Mouse (Mus musculus) left cerebral cortex, adult 8-10 months (tissue): ENCODE data around the gene Creb3l1. TPM values are rescaled to one million over a fixed set of nuclear protein-coding genes. Genes with fewer than 3 reads are reported as not detected.

ENCODE experiments used
- DNase-seq, 2 experiments: peaks; one replicate each; pipeline ENCODE4 v3.0.0; 2022; ENCODE audit warnings: low spot score in 2 of 2
- microRNA-seq, 2 experiments: library from miRNA; unstranded; fragments of <30 nt; microRNA quantifications; one replicate each; pipeline ENCODE4 v1.2.0; 2022
- total RNA-seq, 4 experiments: library from RNA; stranded (reverse); gene quantifications; 2 replicates each; pipeline ENCODE4 v1.2.4; 2022

Gene Creb3l1
- total RNA-seq, 4 experiments from 2014 or later: 1.3 to 2.2 (median 1.8) TPM

DNA sequence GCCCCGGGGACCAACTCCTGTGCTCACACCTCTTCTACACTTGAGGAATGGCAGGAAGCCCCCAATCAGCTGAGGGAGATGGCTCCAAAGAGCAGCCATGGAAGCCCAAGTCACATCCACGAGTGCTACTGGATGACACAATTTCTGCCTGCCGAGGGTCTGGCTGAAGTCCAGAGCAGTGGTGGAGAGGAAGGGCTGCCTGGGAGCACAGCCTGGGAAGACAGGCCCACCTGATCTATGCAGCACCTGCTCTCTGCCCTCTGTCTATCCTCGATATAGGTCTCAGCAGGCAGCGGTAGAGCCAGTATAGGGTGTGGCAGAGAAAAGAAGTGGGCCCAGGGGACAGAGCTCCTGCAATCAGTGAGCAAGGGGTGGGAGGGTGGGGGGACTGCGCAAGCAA lies 77.5 kb downstream of the Creb3l1 start:
- DNase-seq: no peak

DNA sequence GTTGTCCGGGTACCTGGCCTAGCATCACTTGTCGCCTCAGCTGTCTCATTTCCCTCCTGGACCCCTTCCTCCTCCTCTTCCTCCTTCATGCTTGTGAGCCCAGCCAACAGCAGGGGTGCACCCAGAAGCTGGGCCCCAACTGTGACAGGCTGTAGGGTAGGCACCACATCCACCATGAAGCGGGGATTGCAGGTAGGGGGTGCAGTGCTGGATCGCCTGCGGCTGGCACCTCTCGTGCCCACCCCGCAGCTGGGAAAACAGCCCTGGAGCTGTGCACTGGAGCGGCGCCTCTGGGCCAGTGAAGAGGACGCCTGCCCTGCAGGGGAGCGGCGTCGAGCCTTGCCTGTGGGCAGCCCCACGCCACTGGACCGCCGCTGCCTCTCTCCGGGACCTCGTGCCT lies 78.8 kb downstream of the Creb3l1 start, which contains the start of gene Gm9821:
Gene Gm9821, plus strand, starts transcription at position 221 of the 400 bp plus-strand sequence.
- no peak for DNase-seq

DNA sequence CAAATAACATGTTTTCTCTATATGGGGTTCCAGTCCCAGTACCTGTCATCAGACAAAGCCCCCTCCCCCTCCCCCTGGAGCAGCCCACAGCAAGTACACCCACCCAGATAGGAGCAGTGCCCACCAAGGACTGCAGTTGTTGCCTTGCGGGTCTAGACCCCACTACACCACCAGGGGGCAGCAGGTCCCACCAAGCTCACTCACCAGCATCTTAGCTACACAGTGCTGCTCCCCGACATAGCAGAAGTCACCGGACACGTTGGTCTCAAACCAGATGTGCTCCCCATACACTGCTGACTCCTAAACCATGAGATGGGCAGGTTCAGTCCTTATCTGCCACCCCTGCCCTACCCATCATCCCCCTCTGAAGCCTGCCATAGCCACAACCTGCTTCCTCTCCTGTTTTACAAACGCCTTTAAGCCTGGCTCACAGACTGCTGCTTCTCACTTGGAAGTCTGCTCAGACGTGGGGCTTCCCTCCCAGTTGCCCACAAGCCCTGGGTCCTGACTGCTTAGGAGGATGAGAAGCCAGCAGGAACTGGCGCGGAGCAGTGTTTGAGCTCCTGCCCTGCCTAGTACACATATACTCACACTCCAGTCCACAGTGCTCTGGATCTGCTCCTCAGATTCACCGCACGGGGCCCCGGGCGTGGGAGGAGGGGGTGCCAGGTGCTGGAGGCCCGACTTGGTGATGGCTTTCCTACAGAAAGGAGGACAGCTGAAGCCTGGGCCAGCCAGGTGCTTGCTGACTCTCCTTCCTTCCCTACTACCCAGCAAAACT lies 79.9 kb downstream of the Creb3l1 start:
- DNase-seq: no peak

DNA sequence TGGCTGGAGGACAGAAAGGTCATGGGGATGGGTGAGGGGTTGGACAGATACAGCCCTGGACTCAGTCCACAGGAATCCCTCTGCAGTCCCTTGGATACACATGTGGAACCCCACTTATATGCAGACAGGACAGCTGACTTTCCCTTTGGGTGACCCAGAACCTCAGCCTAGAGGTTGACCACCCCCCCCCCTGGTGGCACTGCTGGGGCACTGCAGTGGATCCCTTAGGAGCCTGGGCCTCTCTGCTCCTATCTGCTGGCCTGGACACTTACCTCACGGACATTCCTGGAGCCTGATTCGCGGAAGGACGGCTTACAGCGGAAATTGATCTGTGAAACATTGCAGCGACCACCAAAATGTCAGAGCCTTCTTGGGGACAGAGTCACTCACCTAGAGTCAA lies 81.9 kb downstream of the Creb3l1 start:
- DNase-seq: no peak

DNA sequence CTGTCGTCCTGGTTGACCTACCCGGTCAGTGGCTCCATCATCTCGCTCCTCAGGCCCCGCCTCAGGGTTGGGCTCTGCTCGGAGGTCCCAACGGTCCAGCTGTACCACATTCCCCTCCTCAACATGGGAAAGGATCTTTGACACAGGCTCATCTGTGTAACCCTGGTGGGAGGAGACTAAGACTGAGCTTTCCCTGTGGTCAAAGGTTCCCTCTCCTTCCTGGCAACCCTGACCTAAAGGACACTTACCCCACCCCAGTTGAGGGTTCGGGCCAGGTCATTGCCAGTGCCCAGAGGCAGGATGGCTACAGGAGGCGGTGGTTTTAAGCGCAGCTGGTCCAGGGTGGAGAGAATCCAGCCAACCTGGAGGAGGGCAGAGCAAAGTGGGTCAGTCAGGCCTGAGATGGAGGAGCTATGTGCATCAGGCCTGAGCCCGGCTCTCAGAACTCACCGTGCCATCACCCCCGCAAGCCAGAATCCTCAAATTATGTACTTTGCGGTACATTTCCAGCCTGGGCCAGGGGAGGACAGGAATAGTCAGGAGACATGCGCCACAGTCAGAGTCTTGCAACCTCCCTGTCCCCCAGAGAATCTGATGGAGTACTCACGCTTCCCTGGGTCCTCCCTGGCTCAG lies 84.9 kb downstream of the Creb3l1 start:
- peak in 1 of 2 experiments; percentile 55 for DNase-seq

DNA sequence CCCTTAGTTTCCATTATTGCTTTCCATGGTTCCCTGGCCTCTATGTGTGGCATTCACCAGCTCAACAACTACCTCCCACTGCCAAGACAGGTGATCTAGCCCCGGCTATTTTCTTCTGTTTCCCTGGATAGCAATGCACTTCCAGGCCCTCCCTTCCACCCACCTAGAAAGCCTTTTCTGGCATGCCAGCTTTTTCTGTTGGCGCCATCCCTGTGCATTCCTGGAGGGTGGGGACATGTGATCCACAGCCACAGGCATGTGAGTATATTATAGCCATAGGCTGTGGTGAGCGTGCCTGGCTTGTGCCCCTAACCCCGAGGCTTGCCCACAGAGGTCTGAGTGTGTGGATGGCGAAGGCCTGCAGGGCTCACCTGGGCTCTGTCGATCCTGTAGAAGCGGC lies 88.1 kb downstream of the Creb3l1 start:
- peak in 1 of 2 experiments; percentile 85 for DNase-seq

DNA sequence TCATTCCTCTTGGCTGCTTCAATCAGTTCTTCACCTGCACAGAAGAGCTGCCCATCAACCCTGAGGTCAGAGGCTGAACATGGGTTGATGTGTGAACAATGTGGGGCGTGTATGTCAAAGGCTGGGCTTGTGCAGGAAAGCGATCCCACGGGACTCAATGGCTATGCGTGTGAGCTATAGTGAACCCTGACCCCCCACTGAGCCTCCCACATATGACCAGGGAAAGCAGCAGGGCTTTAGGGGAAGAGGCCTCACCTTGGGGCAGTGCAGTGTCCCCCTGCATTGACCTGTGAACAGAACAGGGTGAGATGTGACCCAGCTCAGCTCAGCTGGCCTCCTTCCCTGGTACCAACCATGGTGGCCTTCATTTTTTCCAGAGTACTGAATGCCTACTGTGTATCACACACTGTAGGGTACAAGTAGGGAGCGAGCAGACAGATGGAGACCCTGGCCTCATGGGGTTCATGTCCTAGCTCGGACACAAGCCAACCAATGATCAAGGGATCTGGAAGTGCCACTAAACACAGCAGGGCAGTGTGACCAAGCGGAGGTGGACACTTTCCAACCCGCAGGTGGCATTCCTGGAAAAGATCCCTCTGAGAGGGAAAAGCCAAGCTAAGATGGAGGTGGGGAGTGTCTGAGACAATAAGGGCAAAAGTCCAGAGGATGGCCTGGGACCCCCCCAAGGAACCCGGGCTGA lies 89.3 kb downstream of the Creb3l1 start:
- DNase-seq: no peak

DNA sequence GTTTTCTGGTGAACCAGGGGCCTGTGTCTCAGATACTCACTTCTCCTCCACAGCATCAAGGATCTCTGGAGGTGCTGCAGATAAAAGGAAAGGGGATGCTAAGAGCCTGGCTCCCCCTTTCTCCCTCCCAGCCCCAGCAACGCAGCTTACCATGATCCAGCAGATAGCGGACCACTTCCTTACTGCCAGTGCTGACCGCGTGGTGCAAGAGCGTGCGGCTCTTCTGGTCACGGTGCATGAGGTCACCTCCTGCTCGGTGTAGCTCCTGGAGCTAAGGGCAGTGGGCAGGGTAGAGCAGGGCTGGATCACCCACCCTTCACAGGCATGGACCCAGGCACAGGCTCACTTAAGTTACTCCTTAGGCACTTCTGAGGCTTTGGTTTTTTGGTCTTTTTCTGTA lies 90.3 kb downstream of the Creb3l1 start:
- DNase-seq: no peak

DNA sequence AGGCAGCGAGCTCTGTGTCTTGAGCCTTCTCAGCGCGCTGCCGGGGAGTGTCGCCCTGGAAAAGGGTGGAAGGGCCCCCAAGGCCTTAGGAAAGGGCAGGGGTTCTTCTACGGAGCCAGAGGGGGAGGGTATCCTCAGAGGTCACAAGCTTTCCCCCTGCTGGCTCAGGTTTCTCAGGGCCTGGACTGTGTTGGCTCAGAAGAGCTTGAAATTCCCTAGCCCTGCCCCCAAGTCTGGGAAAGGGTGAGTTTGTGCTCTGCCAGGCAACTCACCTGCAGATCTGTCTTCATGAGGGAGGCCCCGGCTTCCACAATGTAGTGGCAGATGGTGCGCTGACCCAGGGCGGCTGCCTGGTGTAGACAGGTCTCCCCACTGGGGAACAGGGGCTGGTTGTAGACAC lies 90.8 kb downstream of the Creb3l1 start:
- DNase-seq: no peak

DNA sequence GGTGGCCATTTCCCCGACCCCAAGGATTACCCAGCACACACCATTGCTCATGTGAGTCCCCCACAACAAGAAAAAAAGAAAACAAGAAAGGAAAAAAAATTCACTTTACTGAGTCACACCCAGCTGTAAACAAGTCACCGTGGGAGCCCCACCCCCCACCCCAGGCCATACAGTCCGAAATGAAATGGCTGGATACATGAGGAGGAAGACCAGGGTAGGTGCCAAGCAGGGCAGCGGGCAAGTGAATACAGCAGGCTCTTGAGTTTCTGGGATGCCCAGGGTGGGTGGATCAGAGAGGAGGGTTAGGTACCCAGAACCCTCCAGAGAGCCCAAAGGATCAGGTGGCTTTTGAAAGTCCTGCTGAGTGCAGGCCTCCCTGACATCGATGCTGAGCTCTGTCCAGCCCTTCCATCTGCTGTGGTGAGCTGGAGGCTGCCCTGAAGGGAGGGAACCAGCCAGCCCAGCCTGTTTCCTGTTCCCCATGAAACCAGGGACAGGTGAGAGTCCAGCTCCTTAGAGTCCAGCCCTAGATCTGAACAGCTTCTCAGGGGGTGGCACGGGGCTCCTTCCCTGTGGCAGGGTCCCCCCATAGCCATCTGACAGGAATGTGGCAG lies 91.5 kb downstream of the Creb3l1 start:
- DNase-seq: no peak

Small RNA genes lying within 50 kb of the gene (microRNA-seq; reads per million reads assigned to microRNA genes)
- gene Mir6999: 0.88 to 1.5 reads per million in 2 experiments

Other genes with a start within 250 kb of the Creb3l1 start
- gene Chrm4, start 97.3 kb downstream of the Creb3l1 start, total RNA-seq: 10 to 100 TPM; 57.9 to 66.5 (median 60.3) TPM
- gene Mdk, start 92.2 kb downstream of the Creb3l1 start, total RNA-seq: 10 to 100 TPM; 17.9 to 21.1 (median 19.8) TPM
- gene Gm9821, start 78.8 kb downstream of the Creb3l1 start, total RNA-seq: not detected
- gene Dgkz, start 48.6 kb downstream of the Creb3l1 start, total RNA-seq: 100 to 1,000 TPM; 414 to 471 (median 424) TPM
- 100 to 1,000 TPM; 141 to 159 (median 147) TPM for gene Phf21a, start 68.6 kb upstream of the Creb3l1 start, total RNA-seq